Mouse (Mus musculus): Measurements from ENCODE around the gene Rnf182. TPM values are rescaled to one million over a fixed set of nuclear protein-coding genes. Genes with fewer than 3 reads are reported as not detected.

Rnf182 gene
- polyA plus RNA-seq, 1 experiment = 0.18 TPM

GRCm38 (mm10) chr13:43651277-43651676 is 35.8 kb downstream of the Rnf182 start:
- Histone ChIP-seq H3K36me3 (ENCODE audit: control insufficient read depth, insufficient read depth, low read length) (no peaks in the 10 kb centered on the region), H3K27ac (ENCODE audit: control insufficient read depth, insufficient read depth, low read length) (no peak overlapping the region), H3K27me3 (ENCODE audit: control insufficient read depth, insufficient read depth, low read length) (no peaks in the 10 kb centered on the region), H3K4me3 (ENCODE audit: control insufficient read depth, insufficient read depth, low read length) (no peak overlapping the region), H3K4me1 (replicated peaks; ENCODE audit: control insufficient read depth, insufficient read depth, low read length) (no peaks in the 10 kb centered on the region)
- DNase-seq = no peak
- TF ChIP-seq POLR2A (IDR thresholded peaks at IDR 0.05; ENCODE audit: control insufficient read depth, extremely low read depth, insufficient read depth, low read length, poor library complexity) (no peak), CTCF (IDR thresholded peaks at IDR 0.05; ENCODE audit: borderline replicate concordance, control insufficient read depth, extremely low read depth, insufficient read depth, low read length, poor library complexity) (no peak)
- 93% methylated on average over 3 of the region's 3 CpGs for WGBS

- TF ChIP-seq CTCF (IDR thresholded peaks at IDR 0.05; ENCODE audit: borderline replicate concordance, control insufficient read depth, extremely low read depth, insufficient read depth, low read length, poor library complexity) = no peak
- TF ChIP-seq POLR2A (IDR thresholded peaks at IDR 0.05; ENCODE audit: control insufficient read depth, extremely low read depth, insufficient read depth, low read length, poor library complexity) = no peak
- no peaks in the 10 kb centered on the region for H3K4me1 ChIP-seq (replicated peaks; ENCODE audit: control insufficient read depth, insufficient read depth, low read length)
- H3K27me3 ChIP-seq (ENCODE audit: control insufficient read depth, insufficient read depth, low read length) = no peaks in the 10 kb centered on the region
- DNase-seq = no peak
- 94% methylated on average over 6 of the region's 6 CpGs for WGBS
- H3K36me3 ChIP-seq (ENCODE audit: control insufficient read depth, insufficient read depth, low read length) = no peaks in the 10 kb centered on the region
- no peak overlapping the region for H3K4me3 ChIP-seq (ENCODE audit: control insufficient read depth, insufficient read depth, low read length)
- no peak overlapping the region for H3K27ac ChIP-seq (ENCODE audit: control insufficient read depth, insufficient read depth, low read length)
Measured at GRCm38 (mm10) chr13:43654091-43654490, 38.6 kb downstream of the Rnf182 start.

DNA sequence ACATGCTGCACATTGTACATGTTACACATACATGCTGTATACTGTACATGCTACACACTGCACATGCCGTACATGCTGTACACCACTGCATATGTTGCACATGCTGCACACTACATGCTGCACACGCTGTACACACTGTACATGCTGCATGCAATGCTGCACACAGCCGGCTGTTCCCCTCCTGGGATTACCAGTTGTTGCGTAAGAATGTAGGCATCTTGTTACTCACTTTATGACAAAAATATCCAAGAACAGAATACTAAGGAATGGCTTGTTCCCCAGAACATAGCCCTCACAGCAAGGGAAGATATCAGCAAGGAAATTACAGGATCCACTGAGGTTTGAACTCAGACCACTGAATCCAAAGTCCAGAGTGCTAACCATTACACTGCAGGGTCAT is 47.7 kb downstream of the Rnf182 start:
- no peak overlapping the region for H3K4me3 ChIP-seq (ENCODE audit: control insufficient read depth, insufficient read depth, low read length)
- H3K36me3 ChIP-seq (ENCODE audit: control insufficient read depth, insufficient read depth, low read length) = no peaks in the 10 kb centered on the region
- H3K4me1 ChIP-seq (replicated peaks; ENCODE audit: control insufficient read depth, insufficient read depth, low read length) = peaks cover 3% of the 10 kb centered on the region
- no peak overlapping the region for H3K27ac ChIP-seq (ENCODE audit: control insufficient read depth, insufficient read depth, low read length)
- WGBS = 92% methylated on average over 4 of the region's 4 CpGs
- H3K27me3 ChIP-seq (ENCODE audit: control insufficient read depth, insufficient read depth, low read length) = no peaks in the 10 kb centered on the region
- DNase-seq = no peak
- no peak for TF ChIP-seq POLR2A (IDR thresholded peaks at IDR 0.05; ENCODE audit: control insufficient read depth, extremely low read depth, insufficient read depth, low read length, poor library complexity)

GRCm38 (mm10) chr13:43666130-43666529 is 50.6 kb downstream of the Rnf182 start:
- Histone ChIP-seq H3K27me3 (ENCODE audit: control insufficient read depth, insufficient read depth, low read length) (no peaks in the 10 kb centered on the region), H3K27ac (ENCODE audit: control insufficient read depth, insufficient read depth, low read length) (no peak overlapping the region), H3K36me3 (ENCODE audit: control insufficient read depth, insufficient read depth, low read length) (no peaks in the 10 kb centered on the region), H3K4me1 (replicated peaks; ENCODE audit: control insufficient read depth, insufficient read depth, low read length) (peaks cover 3% of the 10 kb centered on the region), H3K4me3 (ENCODE audit: control insufficient read depth, insufficient read depth, low read length) (no peak overlapping the region)
- no peak for DNase-seq
- TF ChIP-seq CTCF (IDR thresholded peaks at IDR 0.05; ENCODE audit: borderline replicate concordance, control insufficient read depth, extremely low read depth, insufficient read depth, low read length, poor library complexity) (no peak), POLR2A (IDR thresholded peaks at IDR 0.05; ENCODE audit: control insufficient read depth, extremely low read depth, insufficient read depth, low read length, poor library complexity) (no peak)
- WGBS = 96% methylated on average over 12 of the region's 12 CpGs

GRCm38 (mm10) chr13:43666920-43667319 is 51.4 kb downstream of the Rnf182 start:
- no peak for DNase-seq
- H3K36me3 ChIP-seq (ENCODE audit: control insufficient read depth, insufficient read depth, low read length) = no peaks in the 10 kb centered on the region
- peaks cover 3% of the 10 kb centered on the region for H3K4me1 ChIP-seq (replicated peaks; ENCODE audit: control insufficient read depth, insufficient read depth, low read length)
- H3K4me3 ChIP-seq (ENCODE audit: control insufficient read depth, insufficient read depth, low read length) = no peak overlapping the region
- TF ChIP-seq CTCF (IDR thresholded peaks at IDR 0.05; ENCODE audit: borderline replicate concordance, control insufficient read depth, extremely low read depth, insufficient read depth, low read length, poor library complexity) (no peak), POLR2A (IDR thresholded peaks at IDR 0.05; ENCODE audit: control insufficient read depth, extremely low read depth, insufficient read depth, low read length, poor library complexity) (no peak)
- WGBS = 9% methylated on average over 6 of the region's 6 CpGs
- H3K27me3 ChIP-seq (ENCODE audit: control insufficient read depth, insufficient read depth, low read length) = no peaks in the 10 kb centered on the region
- no peak overlapping the region for H3K27ac ChIP-seq (ENCODE audit: control insufficient read depth, insufficient read depth, low read length)

DNA sequence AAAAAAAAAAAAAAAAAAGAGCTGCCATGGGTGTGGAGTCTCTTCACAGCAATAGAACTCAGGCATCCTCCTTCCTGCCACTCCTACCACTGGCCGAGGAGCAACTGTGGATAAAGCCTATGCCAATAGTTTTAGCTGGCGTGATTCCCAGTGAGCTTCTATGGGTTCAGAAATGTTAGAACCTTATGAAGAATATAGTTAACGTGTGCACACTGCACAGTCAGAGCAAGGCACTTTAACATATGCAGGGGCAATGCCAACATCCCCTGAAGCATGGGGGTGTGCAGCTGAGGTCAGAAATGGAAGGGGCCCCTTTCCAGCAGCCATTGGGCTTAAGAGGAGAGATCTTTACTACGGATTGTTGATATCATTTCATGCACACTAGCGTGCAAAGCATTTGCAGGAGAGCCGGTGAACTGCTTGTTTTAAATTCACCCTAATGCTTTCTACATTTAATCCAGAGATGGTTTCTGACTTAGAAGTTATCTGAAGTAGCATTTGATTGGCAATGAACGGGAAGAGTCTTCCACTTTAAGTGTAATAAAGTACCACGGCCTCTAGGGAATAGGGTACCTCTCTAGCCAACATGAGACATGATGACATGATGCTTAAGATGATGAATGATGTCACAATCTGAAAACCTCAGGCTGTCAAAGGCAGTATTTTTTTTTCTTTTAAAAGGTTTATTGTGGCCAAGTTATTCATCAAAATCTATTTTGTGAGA is 61.8 kb downstream of the Rnf182 start:
- Histone ChIP-seq H3K27me3 (ENCODE audit: control insufficient read depth, insufficient read depth, low read length) (no peaks in the 10 kb centered on the region), H3K36me3 (ENCODE audit: control insufficient read depth, insufficient read depth, low read length) (no peaks in the 10 kb centered on the region), H3K4me3 (ENCODE audit: control insufficient read depth, insufficient read depth, low read length) (no peak overlapping the region), H3K4me1 (replicated peaks; ENCODE audit: control insufficient read depth, insufficient read depth, low read length) (no peaks in the 10 kb centered on the region), H3K27ac (ENCODE audit: control insufficient read depth, insufficient read depth, low read length) (no peak overlapping the region)
- WGBS = 94% methylated on average over 8 of the region's 8 CpGs
- TF ChIP-seq CTCF (IDR thresholded peaks at IDR 0.05; ENCODE audit: borderline replicate concordance, control insufficient read depth, extremely low read depth, insufficient read depth, low read length, poor library complexity) (no peak), POLR2A (IDR thresholded peaks at IDR 0.05; ENCODE audit: control insufficient read depth, extremely low read depth, insufficient read depth, low read length, poor library complexity) (no peak)
- DNase-seq = no peak

GRCm38 (mm10) chr13:43677883-43678244 is 62.4 kb downstream of the Rnf182 start:
- TF ChIP-seq POLR2A (IDR thresholded peaks at IDR 0.05; ENCODE audit: control insufficient read depth, extremely low read depth, insufficient read depth, low read length, poor library complexity) (no peak), CTCF (IDR thresholded peaks at IDR 0.05; ENCODE audit: borderline replicate concordance, control insufficient read depth, extremely low read depth, insufficient read depth, low read length, poor library complexity) (no peak)
- WGBS = 88% methylated on average over 5 of the region's 5 CpGs
- Histone ChIP-seq H3K27ac (ENCODE audit: control insufficient read depth, insufficient read depth, low read length) (no peak overlapping the region), H3K4me3 (ENCODE audit: control insufficient read depth, insufficient read depth, low read length) (no peak overlapping the region), H3K36me3 (ENCODE audit: control insufficient read depth, insufficient read depth, low read length) (no peaks in the 10 kb centered on the region), H3K4me1 (replicated peaks; ENCODE audit: control insufficient read depth, insufficient read depth, low read length) (no peaks in the 10 kb centered on the region), H3K27me3 (ENCODE audit: control insufficient read depth, insufficient read depth, low read length) (no peaks in the 10 kb centered on the region)
- no peak for DNase-seq
